Mouse (Mus musculus): ENCODE measurements at regions not wholly inside any gene's neighbourhood (a gene's known extent, or its start where the extent isn't known, plus 50 kb on each side); places are given as distances from the start of the nearest gene placed in this dataset.
A peak's percentile ranks its signal among the peaks of the same experiment; 100 is the strongest.

GRCm38 (mm10) chr16:9280931-9281330 is 451.0 kb downstream of the 1810013L24Rik start:
- no peaks in the 10 kb centered on the region for H3K79me2 ChIP-seq (replicated peaks; ENCODE audit: control insufficient read depth, insufficient read depth, low read length)
- intact Hi-C loops (cut with DNase I) = no loop called here
- H3K4me3 ChIP-seq = no peak overlapping the region
- H3K27me3 ChIP-seq (ENCODE audit: control insufficient read depth, insufficient read depth, low read length) = no peaks in the 10 kb centered on the region
- TF ChIP-seq CTCF (IDR thresholded peaks at IDR 0.05) (no peak), POLR2A (IDR thresholded peaks at IDR 0.05; ENCODE audit: insufficient read depth, low read depth, low read length) (no peak), EP300 (IDR thresholded peaks at IDR 0.05; ENCODE audit: insufficient read depth, low read depth, low read length) (no peak)
- no peak overlapping the region for H3K27ac ChIP-seq
- peak in 1 of 2 experiments; percentile 5 for DNase-seq
- H3K36me3 ChIP-seq (ENCODE audit: control insufficient read depth, insufficient read depth, low read length) = no peaks in the 10 kb centered on the region
- no peak overlapping the region for H3K9ac ChIP-seq (ENCODE audit: low read depth, low read length)
- no peaks in the 10 kb centered on the region for H3K4me1 ChIP-seq (ENCODE audit: control insufficient read depth, insufficient read depth, low read length)
- WGBS = 13% methylated on average over 5 of the region's 5 CpGs

GRCm38 (mm10) chr16:9284423-9284822 is 454.5 kb downstream of the 1810013L24Rik start:
- intact Hi-C loops (cut with DNase I) = no loop called here

GRCm38 (mm10) chr16:9285921-9286320 is 456.0 kb downstream of the 1810013L24Rik start:
- Histone ChIP-seq H3K27me3 (ENCODE audit: control insufficient read depth, insufficient read depth, low read length) (no peaks in the 10 kb centered on the region), H3K27ac (no peak overlapping the region), H3K79me2 (replicated peaks; ENCODE audit: control insufficient read depth, insufficient read depth, low read length) (no peaks in the 10 kb centered on the region), H3K4me1 (ENCODE audit: control insufficient read depth, insufficient read depth, low read length) (no peaks in the 10 kb centered on the region), H3K4me3 (no peak overlapping the region), H3K9ac (ENCODE audit: low read depth, low read length) (no peak overlapping the region), H3K36me3 (ENCODE audit: control insufficient read depth, insufficient read depth, low read length) (no peaks in the 10 kb centered on the region)
- no peak for TF ChIP-seq POLR2A (IDR thresholded peaks at IDR 0.05; ENCODE audit: insufficient read depth, low read depth, low read length)
- no peak for TF ChIP-seq EP300 (IDR thresholded peaks at IDR 0.05; ENCODE audit: insufficient read depth, low read depth, low read length)
- no peak for TF ChIP-seq CTCF (IDR thresholded peaks at IDR 0.05)
- DNase-seq = no peak
- intact Hi-C loops (cut with DNase I) = no loop called here
- WGBS = 87% methylated on average over 1 of the region's 1 CpGs

More at GRCm38 (mm10) chr16:9284423-9284822, 454.5 kb downstream of the 1810013L24Rik start:
- H3K27me3 ChIP-seq (ENCODE audit: control insufficient read depth, insufficient read depth, low read length) = no peaks in the 10 kb centered on the region
- H3K4me3 ChIP-seq = no peak overlapping the region
- H3K79me2 ChIP-seq (replicated peaks; ENCODE audit: control insufficient read depth, insufficient read depth, low read length) = no peaks in the 10 kb centered on the region
- no peak overlapping the region for H3K9ac ChIP-seq (ENCODE audit: low read depth, low read length)
- no peak overlapping the region for H3K27ac ChIP-seq
- no peaks in the 10 kb centered on the region for H3K36me3 ChIP-seq (ENCODE audit: control insufficient read depth, insufficient read depth, low read length)
- H3K4me1 ChIP-seq (ENCODE audit: control insufficient read depth, insufficient read depth, low read length) = no peaks in the 10 kb centered on the region
- TF ChIP-seq EP300 (IDR thresholded peaks at IDR 0.05; ENCODE audit: insufficient read depth, low read depth, low read length) = no peak
- no peak for TF ChIP-seq POLR2A (IDR thresholded peaks at IDR 0.05; ENCODE audit: insufficient read depth, low read depth, low read length)
- no peak for TF ChIP-seq CTCF (IDR thresholded peaks at IDR 0.05)
- 39% methylated on average over 3 of the region's 3 CpGs for WGBS
- DNase-seq = no peak

- no peak overlapping the region for H3K4me3 ChIP-seq
- H3K27ac ChIP-seq = no peak overlapping the region
- no peak overlapping the region for H3K9ac ChIP-seq (ENCODE audit: low read depth, low read length)
- 74% methylated on average over 6 of the region's 6 CpGs for WGBS
- DNase-seq = no peak
- H3K36me3 ChIP-seq (ENCODE audit: control insufficient read depth, insufficient read depth, low read length) = no peaks in the 10 kb centered on the region
- H3K4me1 ChIP-seq (ENCODE audit: control insufficient read depth, insufficient read depth, low read length) = no peaks in the 10 kb centered on the region
- no peaks in the 10 kb centered on the region for H3K27me3 ChIP-seq (ENCODE audit: control insufficient read depth, insufficient read depth, low read length)
- TF ChIP-seq POLR2A (IDR thresholded peaks at IDR 0.05; ENCODE audit: insufficient read depth, low read depth, low read length) (no peak), CTCF (IDR thresholded peaks at IDR 0.05) (no peak), EP300 (IDR thresholded peaks at IDR 0.05; ENCODE audit: insufficient read depth, low read depth, low read length) (no peak)
- H3K79me2 ChIP-seq (replicated peaks; ENCODE audit: control insufficient read depth, insufficient read depth, low read length) = no peaks in the 10 kb centered on the region
- intact Hi-C loops (cut with DNase I) = no loop called here
Observed at GRCm38 (mm10) chr16:9287557-9287956, 457.7 kb downstream of the 1810013L24Rik start.

- intact Hi-C loops (cut with DNase I) = no loop called here
- H3K27ac ChIP-seq = no peak overlapping the region
- no peak overlapping the region for H3K9ac ChIP-seq (ENCODE audit: low read depth, low read length)
- no peaks in the 10 kb centered on the region for H3K36me3 ChIP-seq (ENCODE audit: control insufficient read depth, insufficient read depth, low read length)
- no peak for DNase-seq
- no peak overlapping the region for H3K4me3 ChIP-seq
- TF ChIP-seq CTCF (IDR thresholded peaks at IDR 0.05) (no peak), EP300 (IDR thresholded peaks at IDR 0.05; ENCODE audit: insufficient read depth, low read depth, low read length) (no peak), POLR2A (IDR thresholded peaks at IDR 0.05; ENCODE audit: insufficient read depth, low read depth, low read length) (no peak)
- no peaks in the 10 kb centered on the region for H3K4me1 ChIP-seq (ENCODE audit: control insufficient read depth, insufficient read depth, low read length)
- no peaks in the 10 kb centered on the region for H3K27me3 ChIP-seq (ENCODE audit: control insufficient read depth, insufficient read depth, low read length)
- no peaks in the 10 kb centered on the region for H3K79me2 ChIP-seq (replicated peaks; ENCODE audit: control insufficient read depth, insufficient read depth, low read length)
- 44% methylated on average over 4 of the region's 4 CpGs for WGBS
Observed at GRCm38 (mm10) chr16:9291356-9292020, 461.6 kb downstream of the 1810013L24Rik start.

GRCm38 (mm10) chr16:9303134-9303533 is 473.2 kb downstream of the 1810013L24Rik start:
- Histone ChIP-seq H3K4me1 (ENCODE audit: control insufficient read depth, insufficient read depth, low read length) (no peaks in the 10 kb centered on the region), H3K4me3 (no peak overlapping the region), H3K79me2 (replicated peaks; ENCODE audit: control insufficient read depth, insufficient read depth, low read length) (no peaks in the 10 kb centered on the region), H3K27ac (no peak overlapping the region), H3K27me3 (ENCODE audit: control insufficient read depth, insufficient read depth, low read length) (no peaks in the 10 kb centered on the region), H3K36me3 (ENCODE audit: control insufficient read depth, insufficient read depth, low read length) (no peaks in the 10 kb centered on the region), H3K9ac (ENCODE audit: low read depth, low read length) (no peak overlapping the region)
- TF ChIP-seq EP300 (IDR thresholded peaks at IDR 0.05; ENCODE audit: insufficient read depth, low read depth, low read length) (no peak), POLR2A (IDR thresholded peaks at IDR 0.05; ENCODE audit: insufficient read depth, low read depth, low read length) (no peak), CTCF (IDR thresholded peaks at IDR 0.05) (no peak)
- intact Hi-C loops (cut with DNase I) = no loop called here
- WGBS = 76% methylated on average over 4 of the region's 4 CpGs
- no peak for DNase-seq
